Mouse (Mus musculus) liver, embryonic 11.5 days (tissue): ENCODE measurements around the gene Chst11. TPM values are rescaled to one million over a fixed set of nuclear protein-coding genes. Genes with fewer than 3 reads are reported as not detected.

Source experiments
- ATAC-seq: fragments of 200-750 bp; cut with Nextera tagmentation; replicated peaks from 2 replicates; pipeline ENCODE4 v1.8.0; 2017; ENCODE audit warnings: moderate number of reproducible peaks, mild to moderate bottlenecking, moderate TSS enrichment, moderate library complexity; ENCODE audit not compliant: low FRiP score
- DNase-seq: peaks from one replicate; pipeline ENCODE4 v3.0.0-alpha.2; 2017; ENCODE audit warnings: low spot score
- H3K27ac ChIP-seq: fragments of 300-500 bp; sonication (generic); 2 replicates; pipeline ENCODE4 v1.5.1; 2014; ENCODE audit warnings: mild to moderate bottlenecking, low read depth, low read length, control low read depth
- H3K27me3 ChIP-seq: fragments of 300-500 bp; sonication (generic); replicated peaks from 2 replicates; pipeline ENCODE4 v1.6.1; 2014; ENCODE audit warnings: low read length, mixed read lengths; ENCODE audit not compliant: control insufficient read depth, insufficient read depth
- H3K36me3 ChIP-seq: fragments of 300-500 bp; sonication (generic); 2 replicates; pipeline ENCODE4 v1.6.1; 2014; ENCODE audit warnings: mild to moderate bottlenecking, low read length, moderate library complexity, mixed read lengths; ENCODE audit not compliant: control insufficient read depth, insufficient read depth
- H3K4me1 ChIP-seq: fragments of 300-500 bp; sonication (generic); replicated peaks from 2 replicates; pipeline ENCODE4 v1.6.1; 2014; ENCODE audit warnings: low read length, mixed read lengths; ENCODE audit not compliant: control insufficient read depth, insufficient read depth
- H3K4me2 ChIP-seq: fragments of 300-500 bp; sonication (generic); 2 replicates; pipeline ENCODE4 v1.6.1; 2014; ENCODE audit warnings: mild to moderate bottlenecking, control low read depth, moderate library complexity
- H3K4me3 ChIP-seq: fragments of 300-500 bp; sonication (generic); 2 replicates; pipeline ENCODE4 v1.5.1; 2014; ENCODE audit warnings: low read depth, low read length, control low read depth
- H3K9ac ChIP-seq: fragments of 300-500 bp; sonication (generic); 2 replicates; pipeline ENCODE4 v1.6.1; 2014; ENCODE audit warnings: low read depth, low read length, control low read depth
- H3K9me3 ChIP-seq: fragments of 300-500 bp; sonication (generic); 2 replicates; pipeline ENCODE4 v1.6.1; 2016; ENCODE audit warnings: low read length, inconsistent platforms, mixed read lengths; ENCODE audit not compliant: control insufficient read depth
- WGBS: fragments of 180-500 bp; shearing (Covaris S2); extraction: QIAGEN DNeasy Blood & Tissue Kit; methylation state at CpG from one replicate; pipeline ENCODE4 v1.1.7; 2014; 5-methylcytosine and 5-hydroxymethylcytosine counted together
- polyA plus RNA-seq: library from polyadenylated mRNA; unstranded; fragments of >200 nt; fragmentation: Nextera tagmentation; extraction: Ambion mirVana; gene quantifications from 2 replicates; pipeline ENCODE4 v1.2.1, GENCODE M21; 2014

The Chst11 gene
- polyA plus RNA-seq, 1 experiment from 2014 or later = 2.9 TPM

- Histone ChIP-seq H3K4me3 (peak overlapping the region; percentile 70), H3K9me3 (no peaks in the 10 kb centered on the region), H3K27me3 (peaks cover 20% of the 10 kb centered on the region), H3K36me3 (no peaks in the 10 kb centered on the region), H3K4me2 (peak overlapping the region; percentile 85), H3K9ac (peak overlapping the region; percentile 75), H3K27ac (peak overlapping the region; percentile 32), H3K4me1 (peaks cover 35% of the 10 kb centered on the region)
- under 1% methylated on average over 32 of the region's 32 CpGs for WGBS
- no peak for DNase-seq
- ATAC-seq = peak; percentile 21; the same call in 1 of the 2 replicates
Observed at GRCm38 (mm10) chr10:82985700-82986131, 418 bp downstream of the Chst11 start.

- peak overlapping the region; percentile 5 for H3K27ac ChIP-seq
- H3K36me3 ChIP-seq = no peaks in the 10 kb centered on the region
- peak overlapping the region; percentile 85 for H3K4me2 ChIP-seq
- 3% methylated on average over 21 of the region's 21 CpGs for WGBS
- DNase-seq (no peak), ATAC-seq (peak; percentile 24; the same call in 1 of the 2 replicates)
- peak overlapping the region; percentile 70 for H3K4me3 ChIP-seq
- peak overlapping the region; percentile 75 for H3K9ac ChIP-seq
- H3K27me3 ChIP-seq = peaks cover 17% of the 10 kb centered on the region
- H3K4me1 ChIP-seq = peaks cover 42% of the 10 kb centered on the region
- H3K9me3 ChIP-seq = no peaks in the 10 kb centered on the region
Observed at GRCm38 (mm10) chr10:82986251-82986992, 1.1 kb downstream of the Chst11 start.

GRCm38 (mm10) chr10:82986993-82987349 is 1.7 kb downstream of the Chst11 start:
- Histone ChIP-seq H3K4me1 (peaks cover 47% of the 10 kb centered on the region), H3K27ac (0 out of 2 replicates have a peak overlapping the region, but pooled peaks have one; percentile 27), H3K9me3 (no peaks in the 10 kb centered on the region), H3K27me3 (peaks cover 17% of the 10 kb centered on the region), H3K4me3 (peak overlapping the region; percentile 70), H3K36me3 (no peaks in the 10 kb centered on the region), H3K4me2 (peak overlapping the region; percentile 85), H3K9ac (peak overlapping the region; percentile 75)
- DNase-seq (no peak), ATAC-seq (no peak)
- WGBS = 31% methylated on average over 8 of the region's 8 CpGs

GRCm38 (mm10) chr10:82987394-82987793 is 2.1 kb downstream of the Chst11 start:
- DNase-seq = no peak
- peaks cover 52% of the 10 kb centered on the region for H3K4me1 ChIP-seq

GRCm38 (mm10) chr10:82989418-82990025 is 4.2 kb downstream of the Chst11 start:
- Histone ChIP-seq H3K27ac (0 out of 2 replicates have a peak overlapping the region, but pooled peaks have one; percentile 4), H3K4me2 (peak overlapping the region; percentile 18; the same call in 1 of the 2 replicates)

More at GRCm38 (mm10) chr10:82987394-82987793, 2.1 kb downstream of the Chst11 start:
- Histone ChIP-seq H3K9me3 (no peaks in the 10 kb centered on the region), H3K4me3 (peak overlapping the region; percentile 70), H3K36me3 (no peaks in the 10 kb centered on the region), H3K9ac (peak overlapping the region; percentile 75), H3K27me3 (peaks cover 14% of the 10 kb centered on the region), H3K27ac (0 out of 2 replicates have a peak overlapping the region, but pooled peaks have one; percentile 27), H3K4me2 (peak overlapping the region; percentile 85)
- ATAC-seq = no peak
- 62% methylated on average over 4 of the region's 4 CpGs for WGBS

GRCm38 (mm10) chr10:82990918-82991317 is 5.6 kb downstream of the Chst11 start:
- DNase-seq (no peak), ATAC-seq (no peak)
- H3K9ac ChIP-seq = peak overlapping the region; percentile 40; the same call in 1 of the 2 replicates
- no peaks in the 10 kb centered on the region for H3K27me3 ChIP-seq
- peak overlapping the region; percentile 95 for H3K27ac ChIP-seq
- 40% methylated on average over 7 of the region's 7 CpGs for WGBS
- no peaks in the 10 kb centered on the region for H3K9me3 ChIP-seq
- H3K4me2 ChIP-seq = peak overlapping the region; percentile 57
- no peaks in the 10 kb centered on the region for H3K36me3 ChIP-seq
- H3K4me1 ChIP-seq = peaks cover 76% of the 10 kb centered on the region
- H3K4me3 ChIP-seq = no peak overlapping the region

More at GRCm38 (mm10) chr10:82989418-82990025, 4.2 kb downstream of the Chst11 start:
- Histone ChIP-seq H3K9ac (no peak overlapping the region), H3K36me3 (no peaks in the 10 kb centered on the region), H3K4me3 (no peak overlapping the region), H3K4me1 (peaks cover 67% of the 10 kb centered on the region), H3K27me3 (no peaks in the 10 kb centered on the region), H3K9me3 (no peaks in the 10 kb centered on the region)
- no peak for DNase-seq
- 72% methylated on average over 13 of the region's 13 CpGs for WGBS
- no peak for ATAC-seq

GRCm38 (mm10) chr10:82991756-82992519 is 6.6 kb downstream of the Chst11 start:
- peaks cover 80% of the 10 kb centered on the region for H3K4me1 ChIP-seq
- peak overlapping the region; percentile 57 for H3K4me2 ChIP-seq
- no peaks in the 10 kb centered on the region for H3K9me3 ChIP-seq
- peak overlapping the region; percentile 47 for H3K9ac ChIP-seq
- DNase-seq (no peak), ATAC-seq (peak; percentile 94)
- peak overlapping the region; percentile 95 for H3K27ac ChIP-seq
- no peaks in the 10 kb centered on the region for H3K27me3 ChIP-seq
- 20% methylated on average over 10 of the region's 10 CpGs for WGBS
- peak overlapping the region; percentile 26; the same call in 1 of the 2 replicates for H3K4me3 ChIP-seq
- H3K36me3 ChIP-seq = no peaks in the 10 kb centered on the region

GRCm38 (mm10) chr10:82994284-82994683 is 9.0 kb downstream of the Chst11 start:
- Histone ChIP-seq H3K9ac (no peak overlapping the region), H3K36me3 (no peaks in the 10 kb centered on the region), H3K4me2 (peak overlapping the region; percentile 22), H3K4me3 (no peak overlapping the region), H3K4me1 (peaks cover 65% of the 10 kb centered on the region), H3K27me3 (no peaks in the 10 kb centered on the region), H3K9me3 (no peaks in the 10 kb centered on the region), H3K27ac (no peak overlapping the region)
- ATAC-seq (peak; percentile 75), DNase-seq (no peak)
- 62% methylated on average over 7 of the region's 7 CpGs for WGBS
